Mouse (Mus musculus) lung, embryonic 14.5 days (tissue): Measurements from ENCODE around the gene Slc2a6. TPM values are rescaled to one million over a fixed set of nuclear protein-coding genes. Genes with fewer than 3 reads are reported as not detected.

Experiments
- ATAC-seq: fragments of 200-750 bp; cut with Nextera tagmentation; 2 replicates; pipeline ENCODE4 v1.8.0; 2017; ENCODE audit warnings: mild to moderate bottlenecking, moderate TSS enrichment, moderate library complexity; ENCODE audit not compliant: insufficient read depth
- DNase-seq: peaks from one replicate; pipeline ENCODE4 v3.0.0-alpha.2; 2015
- H3K27ac ChIP-seq: fragments of 300-500 bp; sonication (generic); 2 replicates; pipeline ENCODE4 v1.5.1; 2014; ENCODE audit warnings: low read depth, mild to moderate bottlenecking, moderate library complexity
- H3K27me3 ChIP-seq: fragments of 300-500 bp; sonication (generic); 2 replicates; pipeline ENCODE4 v1.6.1; 2014; ENCODE audit warnings: low read length, control low read depth; ENCODE audit not compliant: insufficient read depth
- H3K36me3 ChIP-seq: fragments of 300-500 bp; sonication (generic); 2 replicates; pipeline ENCODE4 v1.6.1; 2014; ENCODE audit warnings: control low read depth; ENCODE audit not compliant: insufficient read depth
- H3K4me1 ChIP-seq: fragments of 300-500 bp; sonication (generic); 2 replicates; pipeline ENCODE4 v1.6.1; 2014; ENCODE audit warnings: antibody characterized with exemption, control low read depth; ENCODE audit not compliant: insufficient read depth
- H3K4me2 ChIP-seq: fragments of 300-500 bp; sonication (generic); 2 replicates; pipeline ENCODE4 v1.6.1; 2014; ENCODE audit warnings: mild to moderate bottlenecking
- H3K4me3 ChIP-seq: fragments of 300-500 bp; sonication (generic); 2 replicates; pipeline ENCODE4 v1.5.1; 2014; ENCODE audit warnings: low read depth, low read length
- H3K9ac ChIP-seq: fragments of 300-500 bp; sonication (generic); 2 replicates; pipeline ENCODE4 v1.6.1; 2014
- H3K9me3 ChIP-seq: fragments of 300-500 bp; sonication (generic); 2 replicates; pipeline ENCODE4 v1.6.1; 2016; ENCODE audit warnings: low read depth, low read length, control low read depth
- CTCF ChIP-seq: IDR thresholded peaks from 2 replicates; pipeline ENCODE4 v1.5.1; 2016; ENCODE audit warnings: antibody characterized with exemption, low read depth
- WGBS: fragments of 180-500 bp; shearing (Covaris S2); extraction: QIAGEN DNeasy Blood & Tissue Kit; methylation state at CpG from one replicate; pipeline ENCODE4 v1.1.7; 2014; 5-methylcytosine and 5-hydroxymethylcytosine counted together
- polyA plus RNA-seq: library from polyadenylated mRNA; unstranded; fragments of >200 nt; fragmentation: Nextera tagmentation; extraction: Ambion mirVana; gene quantifications from 2 replicates; pipeline ENCODE4 v1.2.1, GENCODE M21; 2014

Slc2a6 gene
- polyA plus RNA-seq, 1 experiment from 2014 or later: 0.28 TPM

- TF ChIP-seq CTCF: no peak
- no peaks in the 10 kb centered on the region for H3K36me3 ChIP-seq
- H3K9me3 ChIP-seq: no peaks in the 10 kb centered on the region
- H3K27me3 ChIP-seq: no peaks in the 10 kb centered on the region
- no peak within 1 kb of the TSS for H3K4me2 ChIP-seq
- H3K9ac ChIP-seq: no peak within 1 kb of the TSS
- no peaks in the 10 kb centered on the region for H3K4me1 ChIP-seq
- DNase-seq (no peak), ATAC-seq (no peak)
- no peak within 1 kb of the TSS for H3K4me3 ChIP-seq
- 46% methylated on average over 3 of the region's 3 CpGs for WGBS
- no peak within 1 kb of the TSS for H3K27ac ChIP-seq
These were observed 54.7 kb downstream of the Slc2a6 start, which contains the start of gene Adamts13 for GRCm38 (mm10) chr2:26973116-26973515. Gene Adamts13 (plus strand): TSS chr2:26973416.

Other genes with a start within 250 kb of the Slc2a6 start
- not detected in 2 replicates for gene Abo, start 163.0 kb downstream of the Slc2a6 start, polyA plus RNA-seq
- 12.5 and 15.5 TPM in 2 replicates for gene Surf6, start 125.1 kb downstream of the Slc2a6 start, polyA plus RNA-seq
- gene Med22, start 117.3 kb downstream of the Slc2a6 start, polyA plus RNA-seq: 33.2 and 34.6 TPM in 2 replicates
- 775 and 784 TPM in 2 replicates for gene Rpl7a, start 117.2 kb downstream of the Slc2a6 start, polyA plus RNA-seq
- gene Surf2, start 111.6 kb downstream of the Slc2a6 start, polyA plus RNA-seq: 33.2 and 35.5 TPM in 2 replicates
- 41.5 and 43.6 TPM in 2 replicates for gene Surf1, start 111.5 kb downstream of the Slc2a6 start, polyA plus RNA-seq
- 195 and 211 TPM in 2 replicates for gene Surf4, start 94.1 kb downstream of the Slc2a6 start, polyA plus RNA-seq
- not detected in 2 replicates for gene Stkld1, start 94.0 kb downstream of the Slc2a6 start, polyA plus RNA-seq
- gene Rexo4, start 63.6 kb downstream of the Slc2a6 start, polyA plus RNA-seq: 44.9 and 48.3 TPM in 2 replicates
- 0.07 and 0.08 TPM in 2 replicates for gene Adamts13, start 54.6 kb downstream of the Slc2a6 start, polyA plus RNA-seq
- gene Cacfd1, start 18.1 kb downstream of the Slc2a6 start, polyA plus RNA-seq: 48.4 and 58.8 TPM in 2 replicates
- gene Mymk, start 44.2 kb upstream of the Slc2a6 start, polyA plus RNA-seq: 0.17 and 0.18 TPM in 2 replicates
- 19.2 and 21.0 TPM in 2 replicates for gene Adamtsl2, start 51.4 kb upstream of the Slc2a6 start, polyA plus RNA-seq
- gene Fam163b, start 114.5 kb upstream of the Slc2a6 start, polyA plus RNA-seq: 0.61 and 0.70 TPM in 2 replicates
- gene Dbh, start 137.2 kb upstream of the Slc2a6 start, polyA plus RNA-seq: 0.20 and 0.75 TPM in 2 replicates
- 23.6 and 25.0 TPM in 2 replicates for gene Sardh, start 220.3 kb upstream of the Slc2a6 start, polyA plus RNA-seq